8 mouse cellular contexts compared by ENCODE assay signal in genomic region chr19:37209467-37210128, GRCm38 (mm10). TPM values are rescaled to one million over a fixed set of nuclear protein-coding genes. Genes with fewer than 3 reads are reported as not detected.
DNase-seq lines count a peak whose midpoint lies in the region; ATAC-seq and TF ChIP-seq lines count a peak whose summit lies in the region.

No protein-coding gene starts in this region.

- in situ Hi-C loops in ES-E14 (cut with MboI; ENCODE audit: low sequenced_read_pairs in 2 of 2, unreplicated experiment in 2 of 2): no loop called here

- no peak overlapping the region for H3K27ac ChIP-seq in intestine, embryonic 14.5 days (ENCODE audit: low read depth)
- no peak overlapping the region for H3K27ac ChIP-seq in intestine, embryonic 16.5 days (ENCODE audit: low read length)
- H3K27ac ChIP-seq in ES-E14 (ENCODE audit: insufficient read depth, low read depth, low read length, poor library complexity, severe bottlenecking): no peak overlapping the region
- H3K27ac ChIP-seq in embryonic fibroblast, embryonic 13.5 days (ENCODE audit: insufficient read depth, low read length): peak overlapping the region; percentile 92
- H3K27ac ChIP-seq in liver, embryonic 15.5 days (replicated peaks): peak overlapping the region; percentile 98

- TF ChIP-seq POLR2A in embryonic fibroblast, embryonic 13.5 days (IDR thresholded peaks at IDR 0.05; ENCODE audit: low read depth, low read length): no peak

- ATAC-seq in intestine, embryonic 14.5 days (replicated peaks; ENCODE audit: low FRiP score, low TSS enrichment, low read depth): no peak
- no peak for ATAC-seq in intestine, embryonic 16.5 days
- no peak for ATAC-seq in liver, embryonic 15.5 days (ENCODE audit: insufficient read depth)
- no peak for ATAC-seq in monocyte, adult 5-6 weeks (replicated peaks; ENCODE audit: insufficient number of reproducible peaks, low FRiP score, low TSS enrichment, poor library complexity, severe bottlenecking)

- no peak for TF ChIP-seq CTCF in embryonic fibroblast, embryonic 13.5 days (IDR thresholded peaks at IDR 0.05; ENCODE audit: borderline replicate concordance, insufficient read depth, low read length)

- no peaks in the 10 kb centered on the region for H3K27me3 ChIP-seq in intestine, embryonic 14.5 days (replicated peaks; ENCODE audit: control insufficient read depth, insufficient read depth, low read length)
- H3K27me3 ChIP-seq in intestine, embryonic 16.5 days (replicated peaks; ENCODE audit: control insufficient read depth, insufficient read depth, low read length): no peaks in the 10 kb centered on the region
- no peaks in the 10 kb centered on the region for H3K27me3 ChIP-seq in liver, embryonic 15.5 days

- WGBS in intestine, embryonic 14.5 days: 84% methylated on average over 8 of the region's 8 CpGs
- 80% methylated on average over 8 of the region's 8 CpGs for WGBS in intestine, embryonic 16.5 days
- 66% methylated on average over 8 of the region's 8 CpGs for WGBS in liver, embryonic 15.5 days (ENCODE audit: insufficient replicate concordance)

- H3K4me3 ChIP-seq in intestine, embryonic 14.5 days (ENCODE audit: low read depth, low read length): no peak overlapping the region
- H3K4me3 ChIP-seq in intestine, embryonic 16.5 days (ENCODE audit: low read length): no peak overlapping the region
- peak overlapping the region; percentile 22 to 95; a peak in 3 of 4 replicates for H3K4me3 ChIP-seq in ES-E14 (ENCODE audit: insufficient read depth in 1 of 2, low read depth in 1 of 2, low read length in 2 of 2, poor library complexity in 1 of 2, severe bottlenecking in 1 of 2)
- H3K4me3 ChIP-seq in embryonic fibroblast, embryonic 13.5 days (ENCODE audit: insufficient read depth, low read length): peak overlapping the region; percentile 97
- H3K4me3 ChIP-seq in liver, embryonic 15.5 days (replicated peaks): peak overlapping the region; percentile 99

- peaks cover 24% of the 10 kb centered on the region for H3K36me3 ChIP-seq in intestine, embryonic 14.5 days (ENCODE audit: control insufficient read depth, insufficient read depth, low read length)
- peaks cover 3% of the 10 kb centered on the region; the same call in 1 of the 2 replicates for H3K36me3 ChIP-seq in intestine, embryonic 16.5 days (ENCODE audit: control insufficient read depth, insufficient read depth, low read length)
- H3K36me3 ChIP-seq in ES-E14 (ENCODE audit: control insufficient read depth, insufficient read depth, low read length, poor library complexity, severe bottlenecking): peaks cover 7% of the 10 kb centered on the region
- peaks cover 35% of the 10 kb centered on the region for H3K36me3 ChIP-seq in liver, embryonic 15.5 days (replicated peaks)

- no peak for DNase-seq in intestine, embryonic 14.5 days (ENCODE audit: low spot score)
- DNase-seq in ES-E14 (ENCODE audit: low read depth, low spot score): no peak
- DNase-seq in left cerebral cortex, postnatal 36 days (ENCODE audit: low spot score in 2 of 2): no peak
- no peak for DNase-seq in natural killer cell, adult 2 months (ENCODE audit: low spot score in 2 of 2)

- intact Hi-C loops in left cerebral cortex, postnatal 36 days (cut with DNase I): loop anchor here (5.0 kb wide), 2 partner anchors 58 to 162 kb away; no protein-coding TSS in a partner anchor

- H3K4me1 ChIP-seq in intestine, embryonic 14.5 days (replicated peaks; ENCODE audit: control insufficient read depth, insufficient read depth, low read length): peaks cover 14% of the 10 kb centered on the region; the same call in 1 of the 2 replicates
- peaks cover 15% of the 10 kb centered on the region for H3K4me1 ChIP-seq in intestine, embryonic 16.5 days (ENCODE audit: control insufficient read depth, insufficient read depth, low read length)
- peaks cover 0 to 8% of the 10 kb centered on the region in 2 experiments; a peak in 2 of 4 replicates for H3K4me1 ChIP-seq in ES-E14 (ENCODE audit: control insufficient read depth in 2 of 2, insufficient read depth in 2 of 2, low read length in 2 of 2, poor library complexity in 1 of 2)
- peaks cover 5% of the 10 kb centered on the region for H3K4me1 ChIP-seq in embryonic fibroblast, embryonic 13.5 days (ENCODE audit: control insufficient read depth, insufficient read depth, low read length)
- H3K4me1 ChIP-seq in liver, embryonic 15.5 days (replicated peaks): peaks cover 64% of the 10 kb centered on the region

- peak overlapping the region; percentile 88 for H3K4me2 ChIP-seq in intestine, embryonic 14.5 days (ENCODE audit: low read length)
- no peak overlapping the region for H3K4me2 ChIP-seq in intestine, embryonic 16.5 days (ENCODE audit: low read depth, low read length)
- peak overlapping the region; percentile 85 for H3K4me2 ChIP-seq in liver, embryonic 15.5 days

- no peak overlapping the region for H3K9ac ChIP-seq in intestine, embryonic 14.5 days (ENCODE audit: low read length)
- H3K9ac ChIP-seq in intestine, embryonic 16.5 days (ENCODE audit: low read depth, low read length): no peak overlapping the region
- no peak overlapping the region for H3K9ac ChIP-seq in ES-E14 (ENCODE audit: insufficient read depth, low read depth, low read length, poor library complexity, severe bottlenecking)
- H3K9ac ChIP-seq in liver, embryonic 15.5 days: peak overlapping the region; percentile 100

- no peaks in the 10 kb centered on the region for H3K9me3 ChIP-seq in intestine, embryonic 14.5 days (ENCODE audit: control insufficient read depth, low read length)
- no peaks in the 10 kb centered on the region for H3K9me3 ChIP-seq in intestine, embryonic 16.5 days (ENCODE audit: control insufficient read depth, low read length)
- no peaks in the 10 kb centered on the region for H3K9me3 ChIP-seq in ES-E14 (ENCODE audit: control insufficient read depth, insufficient read depth, low read depth, low read length)
- H3K9me3 ChIP-seq in liver, embryonic 15.5 days (replicated peaks): no peaks in the 10 kb centered on the region

TF ChIP-seq in ES-E14, 5 proteins besides CTCF, POLR2A, EP300 and RAD21:
- no peak for TF ChIP-seq HCFC1 (IDR thresholded peaks at IDR 0.05; ENCODE audit: borderline replicate concordance, insufficient read depth, low read length)
- no peak for TF ChIP-seq CHD2 (IDR thresholded peaks at IDR 0.05; ENCODE audit: low read depth, low read length)
- TF ChIP-seq ZC3H11A (IDR thresholded peaks at IDR 0.05; ENCODE audit: borderline replicate concordance, low read depth, low read length): no peak
- TF ChIP-seq ZNF384 (IDR thresholded peaks at IDR 0.05; ENCODE audit: low read depth, low read length): no peak
- TF ChIP-seq MAFK (IDR thresholded peaks at IDR 0.05; ENCODE audit: insufficient read depth, low read depth, low read length): no peak
TF ChIP-seq in ES-E14: peak in this region for 0.

RNA-seq across cellular contexts. Expression of gene Cpeb3, which starts 1.2 kb away (rescaled TPM):
- polyA plus RNA-seq in intestine, embryonic 14.5 days (2014; fragmentation: Nextera tagmentation; extraction: Ambion mirVana): 0.66 and 0.85 TPM in 2 replicates
- polyA plus RNA-seq in intestine, embryonic 16.5 days (2015; fragmentation: Nextera tagmentation; extraction: Ambion mirVana): 0.44 and 0.97 TPM in 2 replicates
- total RNA-seq in ES-E14 (2012; rRNA removed): 1.8 and 1.9 TPM in 2 replicates
- polyA plus RNA-seq in embryonic fibroblast, embryonic 13.5 days (2011; ENCODE audit: insufficient read length, low read depth, missing spikeins): 2.2 and 2.3 TPM in 2 replicates
- polyA plus RNA-seq in liver, embryonic 15.5 days (2015; fragmentation: Nextera tagmentation; extraction: Ambion mirVana): 3.3 and 4.8 TPM in 2 replicates
- 0.86 to 3.3 TPM (median 3.1 TPM) in 3 replicates for total RNA-seq in monocyte, adult 5-6 weeks (2017)
- 100 to 1,000 TPM in 1 of 2 experiments, 10 to 100 TPM in 1; 79.8 to 104 TPM for total RNA-seq in left cerebral cortex, postnatal 36 days (2021)

RNA-seq across cellular contexts. Expression of gene March5, which starts 2.3 kb away (rescaled TPM):
- 83.9 and 86.5 TPM in 2 replicates for polyA plus RNA-seq in intestine, embryonic 14.5 days (2014; fragmentation: Nextera tagmentation; extraction: Ambion mirVana)
- 47.4 and 49.0 TPM in 2 replicates for polyA plus RNA-seq in intestine, embryonic 16.5 days (2015; fragmentation: Nextera tagmentation; extraction: Ambion mirVana)
- total RNA-seq in ES-E14 (2012; rRNA removed): 94.7 and 104 TPM in 2 replicates
- 165 and 189 TPM in 2 replicates for polyA plus RNA-seq in embryonic fibroblast, embryonic 13.5 days (2011; ENCODE audit: insufficient read length, low read depth, missing spikeins)
- 159 and 162 TPM in 2 replicates for polyA plus RNA-seq in liver, embryonic 15.5 days (2015; fragmentation: Nextera tagmentation; extraction: Ambion mirVana)
- 93.4 to 122 TPM (median 106 TPM) in 3 replicates for total RNA-seq in monocyte, adult 5-6 weeks (2017)
- 10 to 100 TPM; 90.5 to 93.5 TPM for total RNA-seq in left cerebral cortex, postnatal 36 days (2021)

Comparison
In these comparisons a context has a peak if more than half of its experiments do, and no peak if none do; other contexts are left out.
1. H3K27ac ChIP-seq: peak in embryonic fibroblast, embryonic 13.5 days (single experiment) and liver, embryonic 15.5 days (single experiment); none in intestine, embryonic 14.5 days (single experiment), intestine, embryonic 16.5 days (single experiment) and ES-E14 (single experiment).
2. H3K4me3 ChIP-seq: peak in ES-E14 (2 of 2), embryonic fibroblast, embryonic 13.5 days (single experiment) and liver, embryonic 15.5 days (single experiment); none in intestine, embryonic 14.5 days (single experiment) and intestine, embryonic 16.5 days (single experiment).